Mouse (Mus musculus) cerebellum, adult 9-11 months (tissue): Measurements from ENCODE around the gene Gm17571.

Experiments
- DNase-seq: peaks from one replicate; pipeline ENCODE4 v3.0.0; 2022

The Gm17571 gene

DNA sequence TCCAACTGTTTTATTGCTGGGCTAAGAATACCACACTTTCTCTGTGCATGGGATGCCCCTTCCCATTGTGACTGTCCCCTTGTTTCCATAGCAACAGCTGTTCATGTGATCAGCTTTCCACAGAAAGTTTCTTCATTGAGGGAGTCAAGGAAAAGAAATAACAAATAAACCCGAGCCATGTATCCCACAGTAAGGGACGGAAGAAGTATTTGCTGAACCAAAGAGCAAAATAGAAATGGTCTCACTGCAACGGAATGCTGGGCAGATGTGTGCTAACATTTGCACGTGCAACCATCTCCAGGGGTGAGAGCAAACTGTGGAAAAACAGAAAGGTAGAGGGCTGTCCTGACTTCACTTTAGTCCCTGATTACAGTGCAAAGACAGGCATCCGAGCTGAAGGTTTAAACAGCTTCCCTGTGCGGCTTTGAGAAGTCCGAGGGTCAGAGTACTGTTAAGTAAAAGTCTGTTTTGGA lies 8.1 kb upstream of the Gm17571 start:
- DNase-seq, result no peak

DNA sequence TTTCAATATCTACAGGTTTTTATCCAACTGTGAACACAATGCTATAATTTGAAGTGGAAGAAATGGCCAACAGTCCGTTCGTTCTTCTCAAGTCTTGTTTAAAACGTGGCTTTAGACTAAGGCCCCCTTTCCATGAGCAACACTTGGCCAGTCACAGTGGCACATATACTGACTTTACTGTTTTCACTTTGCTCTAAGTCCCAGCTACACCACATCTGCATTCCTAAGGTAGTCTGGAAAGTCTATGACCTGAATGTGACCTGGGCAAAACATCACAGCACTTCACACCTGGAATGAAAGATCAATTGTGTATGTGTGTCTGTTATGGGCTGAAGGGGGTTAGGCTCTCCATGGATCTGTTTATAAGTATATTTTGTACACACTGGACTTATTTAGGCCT lies 2.2 kb upstream of the Gm17571 start:
- no peak for DNase-seq

DNA sequence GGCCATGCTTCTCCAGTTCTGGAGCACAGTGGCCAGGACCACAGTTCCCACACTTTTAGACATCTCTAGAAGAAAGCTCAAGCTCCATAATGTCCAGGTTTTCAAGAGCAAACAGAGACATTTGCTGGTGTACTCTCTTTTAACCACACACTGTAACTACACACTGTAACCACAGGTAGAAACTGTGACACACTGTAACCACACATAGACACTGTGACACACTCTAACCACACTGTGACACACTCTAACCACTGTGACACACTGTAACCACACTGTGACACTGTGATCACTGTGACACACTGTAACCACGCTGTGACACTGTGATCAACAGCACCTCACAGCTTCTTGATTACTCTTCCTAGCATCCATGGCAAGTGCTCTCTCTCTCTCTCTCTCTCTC lies 317 bp downstream of the Gm17571 start:
- no peak for DNase-seq

DNA sequence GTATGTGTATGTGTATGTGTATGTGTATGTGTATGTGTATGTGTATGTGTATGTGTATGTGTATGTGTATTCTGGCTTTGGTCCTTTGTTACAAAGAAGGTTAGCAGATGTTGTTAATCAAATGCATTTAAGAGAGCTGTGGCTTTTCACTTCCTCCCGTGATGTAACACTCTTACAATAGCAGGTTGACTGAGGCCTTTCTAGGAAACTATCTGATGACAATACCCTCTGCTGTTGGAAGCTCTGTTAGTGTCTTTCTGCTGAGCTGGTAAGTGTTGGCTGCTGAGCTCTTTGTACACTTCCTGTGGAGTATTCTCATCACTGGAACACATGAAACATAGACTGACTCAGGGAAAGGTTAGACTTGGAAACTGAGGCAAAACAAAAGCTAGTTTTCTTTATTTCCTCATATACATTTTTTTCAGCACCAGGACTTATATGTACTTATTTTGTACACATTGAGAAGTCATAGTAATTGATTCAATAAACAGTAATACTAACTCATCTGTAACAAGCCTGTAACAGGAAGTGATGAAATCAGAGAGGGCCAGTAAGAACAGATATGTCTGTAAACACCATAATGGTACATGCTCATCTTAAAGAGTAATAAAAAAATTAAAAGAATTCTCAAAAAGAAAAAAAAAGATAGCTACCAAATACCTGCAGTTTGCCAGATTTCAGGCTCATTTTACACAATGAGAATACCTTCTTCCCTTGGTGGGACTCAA lies 2.9 kb downstream of the Gm17571 start:
- no peak for DNase-seq

DNA sequence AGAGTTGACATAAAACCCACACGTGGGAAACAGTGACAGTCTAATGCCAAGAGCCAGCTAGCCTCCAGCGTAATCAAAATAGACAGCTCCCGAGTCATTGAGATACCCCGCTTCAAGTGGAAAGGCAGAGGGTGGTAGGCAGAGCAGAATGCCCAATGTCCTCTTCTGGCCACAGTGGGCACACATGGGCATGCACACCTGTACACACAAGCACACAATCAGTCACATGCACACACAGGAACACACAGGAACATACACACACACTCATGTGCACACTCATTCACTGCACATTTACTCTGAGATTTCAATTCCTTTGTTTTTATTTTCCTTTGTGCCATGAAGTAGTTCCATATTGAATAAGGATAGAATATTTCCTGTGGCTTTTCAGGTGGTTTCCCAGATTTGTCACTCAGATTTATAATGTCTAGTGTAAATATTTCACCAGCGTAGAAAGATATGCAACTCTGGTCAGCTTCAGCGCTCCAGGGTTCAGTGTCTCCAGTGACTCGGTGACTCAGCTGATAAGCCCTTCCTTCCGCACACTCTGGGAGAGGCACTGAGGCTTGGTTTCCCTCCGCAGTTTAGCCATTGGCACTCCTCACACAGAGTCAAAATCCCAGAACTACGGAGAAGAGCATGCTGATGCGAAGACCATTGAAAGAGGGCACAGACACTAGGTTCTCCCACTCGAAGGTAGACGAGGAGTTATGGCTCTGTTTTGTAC lies 4.4 kb downstream of the Gm17571 start:
- no peak for DNase-seq

DNA sequence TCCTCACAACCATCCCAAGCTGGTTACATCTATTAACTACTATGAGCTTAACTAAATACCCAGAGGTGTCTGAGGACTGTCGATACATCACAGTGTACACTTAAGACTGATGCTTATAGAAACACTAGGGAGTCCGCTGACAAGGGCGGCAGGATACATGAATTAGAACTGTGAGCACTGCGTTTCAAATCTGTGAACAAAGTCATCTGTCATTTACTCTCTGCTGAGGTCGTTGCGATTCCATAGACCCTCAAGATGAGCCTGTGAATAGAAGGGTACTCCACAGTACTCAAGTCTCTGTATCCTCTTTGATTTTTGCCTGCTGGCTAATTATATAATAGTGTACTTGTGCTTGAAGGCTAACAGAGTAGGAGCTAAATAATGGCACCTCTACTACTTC lies 5.6 kb downstream of the Gm17571 start:
- DNase-seq, result no peak

DNA sequence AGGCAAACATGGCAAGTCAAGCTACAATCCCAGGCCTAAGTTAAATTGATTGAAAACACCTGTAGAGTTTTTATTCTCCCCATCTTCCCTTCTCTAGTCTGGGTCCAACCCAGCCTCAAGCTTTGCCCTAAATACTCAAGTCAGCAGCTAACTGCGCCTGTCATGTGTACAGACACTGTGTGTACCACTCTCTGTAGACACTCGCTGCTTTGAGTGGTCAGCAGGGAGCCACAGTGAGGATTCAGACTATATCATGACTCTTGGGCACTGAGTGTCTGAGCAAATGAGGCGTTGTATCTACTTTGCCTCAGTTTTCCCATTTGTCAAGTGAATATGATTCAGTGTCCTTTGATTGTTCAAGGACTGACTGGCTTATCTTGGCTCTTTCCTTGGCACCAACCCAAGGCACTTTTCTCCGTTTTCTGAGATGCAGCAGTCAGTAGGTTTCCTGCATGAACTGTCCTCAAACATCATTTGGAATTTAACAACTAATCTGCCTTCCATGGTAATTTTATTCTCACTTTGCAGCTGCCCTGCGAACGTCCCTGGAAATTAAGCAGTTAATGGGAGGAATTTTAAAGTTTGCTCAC lies 13.0 kb downstream of the Gm17571 start:
- DNase-seq, result no peak

DNA sequence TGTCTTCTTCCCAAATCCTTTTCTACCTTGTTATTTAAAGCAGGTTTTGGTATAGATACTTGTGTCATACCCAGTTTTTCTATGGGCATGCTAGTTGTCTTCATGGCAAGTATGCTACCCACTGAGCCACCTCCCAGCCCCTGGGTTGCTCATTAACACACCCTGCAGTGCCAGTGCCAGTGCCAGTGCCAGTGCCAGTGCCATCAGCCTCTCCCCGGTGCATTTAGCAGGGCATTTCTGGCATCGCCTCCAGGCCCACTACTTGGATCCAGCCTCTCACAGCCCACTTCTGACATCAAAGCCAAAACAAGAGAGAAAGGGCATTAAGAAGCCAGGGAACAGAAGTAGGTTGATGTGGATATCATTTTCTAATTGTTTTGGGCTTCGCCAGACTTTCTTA lies 14.9 kb downstream of the Gm17571 start:
- peak; percentile 27 for DNase-seq

- DNase-seq, result no peak
These were observed 15.8 kb downstream of the Gm17571 start for GRCm38 (mm10) chr9:13430744-13431143.

DNA sequence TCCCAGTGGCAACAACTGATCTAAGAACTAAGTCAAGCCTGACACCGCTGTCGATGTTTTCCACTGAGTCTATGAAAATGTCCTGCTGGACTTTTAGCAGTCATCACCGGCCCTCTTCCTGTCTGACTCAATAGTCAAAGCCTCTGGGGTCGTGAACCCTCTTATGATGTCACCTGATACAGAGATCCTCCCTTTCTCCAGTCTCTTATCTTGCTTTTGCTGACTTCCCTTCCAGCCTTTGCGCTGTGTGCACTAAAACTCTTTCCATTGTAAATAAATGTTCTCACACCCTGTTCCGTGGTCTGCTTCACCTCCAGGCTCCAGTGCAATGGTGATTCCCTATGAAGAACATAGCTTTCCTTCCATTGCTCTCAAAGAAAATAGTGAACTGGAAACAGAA lies 16.3 kb downstream of the Gm17571 start:
- no peak for DNase-seq

DNA sequence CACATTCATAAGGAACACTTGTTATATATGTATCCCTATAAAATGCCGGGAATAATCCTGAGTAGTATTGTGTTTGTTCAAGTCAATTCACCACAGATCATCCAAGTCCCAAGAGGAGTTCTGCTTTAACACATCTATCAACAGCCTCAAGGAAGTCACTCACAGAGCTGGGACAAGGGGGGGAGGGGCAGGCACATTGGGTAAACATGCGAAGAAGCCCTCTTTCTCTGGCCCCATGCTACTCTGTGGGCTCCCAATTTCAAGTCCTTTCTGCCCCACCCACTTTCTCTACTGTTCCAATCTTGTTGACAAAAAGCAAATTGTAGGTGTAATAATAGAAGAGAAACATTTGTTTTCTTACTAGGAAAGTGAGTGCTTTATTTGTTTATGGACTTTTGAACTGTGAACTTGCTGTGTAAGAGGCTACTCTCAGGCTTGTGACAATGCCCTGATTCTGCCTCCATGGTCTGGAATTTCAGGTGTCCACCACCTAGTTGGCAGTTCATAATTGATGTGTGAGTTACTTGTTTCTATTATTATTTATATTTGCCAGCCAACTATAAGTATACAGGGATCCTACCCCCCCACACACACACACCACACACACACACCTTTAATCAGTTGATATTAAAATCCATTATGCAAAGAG lies 17.0 kb downstream of the Gm17571 start:
- DNase-seq, result no peak

- DNase-seq, result peak; percentile 40
These were observed 21.3 kb downstream of the Gm17571 start for GRCm38 (mm10) chr9:13425031-13425940.

DNA sequence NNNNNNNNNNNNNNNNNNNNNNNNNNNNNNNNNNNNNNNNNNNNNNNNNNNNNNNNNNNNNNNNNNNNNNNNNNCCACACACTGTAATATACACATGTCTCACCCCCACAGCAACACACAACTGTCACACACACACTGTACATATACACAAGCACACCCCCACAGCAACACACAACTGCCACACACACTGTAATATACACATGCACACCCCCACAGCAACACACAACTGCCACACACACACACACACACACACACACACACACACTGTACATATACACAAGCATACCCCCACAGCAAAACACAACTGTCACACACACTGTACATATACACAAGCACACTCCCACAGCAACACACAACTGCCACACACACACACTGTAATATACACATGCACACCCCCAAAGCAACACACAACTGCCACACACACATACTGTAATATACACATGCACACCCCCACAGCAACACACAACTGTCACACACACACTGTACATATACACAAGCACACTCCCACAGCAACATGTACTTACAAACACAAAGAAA lies 32.3 kb downstream of the Gm17571 start:
- no peak for DNase-seq
